Mouse (Mus musculus) neural tube, embryonic 11.5 days (tissue): ENCODE results near the gene Cdk8. TPM values are rescaled to one million over a fixed set of nuclear protein-coding genes. Genes with fewer than 3 reads are reported as not detected.

ENCODE experiments used
- ATAC-seq: fragments of 200-750 bp; cut with Nextera tagmentation; 2 replicates; pipeline ENCODE4 v1.8.0; 2017; ENCODE audit warnings: moderate number of reproducible peaks, mild to moderate bottlenecking, moderate TSS enrichment, moderate library complexity; ENCODE audit not compliant: insufficient read depth, low FRiP score, low TSS enrichment
- DNase-seq: peaks from one replicate; pipeline ENCODE4 v3.0.0-alpha.2; 2015; ENCODE audit warnings: low spot score
- H3K27ac ChIP-seq: fragments of 300-500 bp; sonication (generic); 2 replicates; pipeline ENCODE4 v1.5.1; 2014; ENCODE audit warnings: low read depth, mild to moderate bottlenecking, low read length
- H3K27me3 ChIP-seq: fragments of 300-500 bp; sonication (generic); 2 replicates; pipeline ENCODE4 v1.6.1; 2014; ENCODE audit warnings: mild to moderate bottlenecking, low read length, mixed read lengths; ENCODE audit not compliant: control insufficient read depth, insufficient read depth
- H3K36me3 ChIP-seq: fragments of 300-500 bp; sonication (generic); 2 replicates; pipeline ENCODE4 v1.6.1; 2014; ENCODE audit warnings: mild to moderate bottlenecking, low read length, moderate library complexity, mixed read lengths; ENCODE audit not compliant: control insufficient read depth, insufficient read depth
- H3K4me1 ChIP-seq: fragments of 300-500 bp; sonication (generic); 2 replicates; pipeline ENCODE4 v1.6.1; 2014; ENCODE audit warnings: low read length, mixed read lengths; ENCODE audit not compliant: control insufficient read depth, insufficient read depth
- H3K4me2 ChIP-seq: fragments of 300-500 bp; sonication (generic); 2 replicates; pipeline ENCODE4 v1.6.1; 2014; ENCODE audit warnings: low read depth, mild to moderate bottlenecking, moderate library complexity
- H3K4me3 ChIP-seq: fragments of 300-500 bp; sonication (generic); 2 replicates; pipeline ENCODE4 v1.5.1; 2014; ENCODE audit warnings: low read depth, low read length
- H3K9ac ChIP-seq: fragments of 300-500 bp; sonication (generic); 2 replicates; pipeline ENCODE4 v1.6.1; 2014; ENCODE audit warnings: mild to moderate bottlenecking, low read length
- H3K9me3 ChIP-seq: fragments of 300-500 bp; sonication (generic); 2 replicates; pipeline ENCODE4 v1.6.1; 2016; ENCODE audit warnings: low read length; ENCODE audit not compliant: control insufficient read depth
- WGBS: fragments of 180-500 bp; shearing (Covaris S2); extraction: QIAGEN DNeasy Blood & Tissue Kit; methylation state at CpG from one replicate; pipeline ENCODE4 v1.1.7; 2014; 5-methylcytosine and 5-hydroxymethylcytosine counted together
- polyA plus RNA-seq: library from polyadenylated mRNA; unstranded; fragments of >200 nt; fragmentation: Nextera tagmentation; extraction: Ambion mirVana; gene quantifications from 2 replicates; pipeline ENCODE4 v1.2.1, GENCODE M21; 2014

Gene Cdk8
- polyA plus RNA-seq, 1 experiment from 2014 or later, result 36.0 TPM

DNA sequence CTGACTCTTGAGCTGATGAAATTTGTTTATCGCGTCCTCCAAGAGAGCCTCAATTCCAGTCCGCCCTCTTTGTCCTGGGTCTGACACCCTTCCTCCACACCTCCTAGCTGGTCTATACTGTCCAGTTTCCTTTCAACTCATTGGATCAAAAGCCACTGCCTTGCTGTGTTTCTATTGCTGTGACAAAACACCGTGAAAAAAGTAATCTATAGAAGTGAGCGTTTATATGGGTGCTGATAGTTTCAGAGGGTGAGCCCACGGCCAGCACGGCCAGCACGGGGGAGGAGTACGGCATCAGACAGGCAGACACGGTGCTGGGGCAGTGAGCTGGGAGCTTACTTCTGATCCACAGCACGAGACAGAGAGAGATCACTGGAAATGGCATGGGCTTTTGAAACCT, 100.1 kb downstream of the Cdk8 start:
- no peak overlapping the region for H3K9ac ChIP-seq
- no peaks in the 10 kb centered on the region for H3K9me3 ChIP-seq
- 64% methylated on average over 11 of the region's 11 CpGs for WGBS
- no peak for DNase-seq
- H3K27ac ChIP-seq, result no peak overlapping the region
- H3K4me3 ChIP-seq, result no peak overlapping the region
- no peak overlapping the region for H3K4me2 ChIP-seq
- H3K4me1 ChIP-seq, result no peaks in the 10 kb centered on the region
- no peak for ATAC-seq
- H3K36me3 ChIP-seq, result no peaks in the 10 kb centered on the region
- H3K27me3 ChIP-seq, result no peaks in the 10 kb centered on the region

DNA sequence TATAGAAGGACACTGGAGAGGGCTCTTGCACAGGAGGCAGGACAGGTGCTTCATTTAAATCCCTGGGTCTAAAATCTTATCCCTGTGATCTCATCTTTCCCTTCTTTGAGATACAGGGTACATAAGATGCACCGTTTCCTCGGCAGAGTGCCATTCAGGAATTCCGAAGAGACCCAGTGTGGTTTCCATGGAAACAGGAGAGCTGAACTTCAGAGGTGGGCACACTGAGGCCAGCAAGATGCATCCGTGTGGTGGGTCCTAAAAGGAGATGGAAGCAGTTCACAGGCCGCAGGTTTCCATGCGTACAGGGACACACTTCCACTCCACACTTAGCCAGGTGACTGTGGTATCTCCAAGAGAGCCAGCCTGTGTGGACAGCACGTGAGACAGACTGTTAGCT, 101.5 kb downstream of the Cdk8 start:
- no peaks in the 10 kb centered on the region for H3K27me3 ChIP-seq
- H3K4me1 ChIP-seq, result no peaks in the 10 kb centered on the region
- WGBS, result 66% methylated on average over 7 of the region's 7 CpGs
- no peaks in the 10 kb centered on the region for H3K36me3 ChIP-seq
- H3K9me3 ChIP-seq, result no peaks in the 10 kb centered on the region
- no peak overlapping the region for H3K4me2 ChIP-seq
- H3K4me3 ChIP-seq, result no peak overlapping the region
- H3K27ac ChIP-seq, result no peak overlapping the region
- H3K9ac ChIP-seq, result no peak overlapping the region
- no peak for ATAC-seq
- no peak for DNase-seq

DNA sequence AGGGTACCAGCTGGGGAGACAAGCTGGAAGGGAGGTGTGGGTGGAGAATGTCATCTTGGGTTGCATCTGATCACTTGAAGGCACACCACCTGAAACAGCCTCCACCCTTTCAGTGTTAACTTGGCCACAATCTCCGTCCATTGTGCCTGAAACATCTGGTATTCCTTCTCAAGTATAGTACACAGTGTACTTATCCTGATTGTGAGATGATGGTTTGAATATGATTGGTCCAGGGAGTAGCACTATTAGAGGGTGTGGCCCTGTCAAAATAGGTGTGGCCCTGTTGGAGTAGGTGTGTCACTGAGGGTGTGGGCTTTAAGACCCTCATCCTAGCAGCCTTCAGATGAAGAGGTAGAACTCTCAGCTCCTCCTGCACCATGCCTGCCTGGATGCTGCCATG, 103.4 kb downstream of the Cdk8 start:
- no peaks in the 10 kb centered on the region for H3K36me3 ChIP-seq
- H3K4me3 ChIP-seq, result no peak overlapping the region
- H3K9me3 ChIP-seq, result no peaks in the 10 kb centered on the region
- DNase-seq (no peak), ATAC-seq (no peak)
- WGBS, result 81% methylated on average over 1 of the region's 1 CpGs
- no peaks in the 10 kb centered on the region for H3K27me3 ChIP-seq
- no peak overlapping the region for H3K9ac ChIP-seq
- no peak overlapping the region for H3K27ac ChIP-seq
- no peak overlapping the region for H3K4me2 ChIP-seq
- no peaks in the 10 kb centered on the region for H3K4me1 ChIP-seq

DNA sequence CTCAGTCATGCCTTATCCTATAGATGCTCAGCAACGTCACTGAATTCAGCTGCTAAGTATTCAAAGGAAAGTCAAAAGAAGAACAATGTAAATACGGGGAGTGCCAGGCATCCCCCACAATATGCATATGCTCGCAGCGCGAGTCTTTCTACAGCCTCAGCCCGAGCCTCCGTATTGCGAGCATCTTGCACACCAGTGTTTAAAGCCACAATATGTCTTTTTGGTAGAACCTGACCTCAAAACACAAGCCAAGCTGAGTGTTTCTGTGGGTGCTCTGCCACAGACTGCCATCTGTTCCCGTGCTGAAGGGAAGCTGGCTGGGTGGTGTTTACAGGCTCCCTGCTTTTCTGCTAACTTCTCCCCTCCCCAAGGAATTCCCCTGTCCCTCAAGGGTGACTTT, 107.0 kb downstream of the Cdk8 start:
- no peak overlapping the region for H3K4me2 ChIP-seq
- no peaks in the 10 kb centered on the region for H3K27me3 ChIP-seq
- no peak for DNase-seq
- H3K4me1 ChIP-seq, result no peaks in the 10 kb centered on the region
- no peak overlapping the region for H3K27ac ChIP-seq
- H3K9ac ChIP-seq, result no peak overlapping the region
- no peaks in the 10 kb centered on the region for H3K9me3 ChIP-seq
- no peak overlapping the region for H3K4me3 ChIP-seq
- 58% methylated on average over 9 of the region's 9 CpGs for WGBS
- no peak for ATAC-seq
- no peaks in the 10 kb centered on the region for H3K36me3 ChIP-seq

DNA sequence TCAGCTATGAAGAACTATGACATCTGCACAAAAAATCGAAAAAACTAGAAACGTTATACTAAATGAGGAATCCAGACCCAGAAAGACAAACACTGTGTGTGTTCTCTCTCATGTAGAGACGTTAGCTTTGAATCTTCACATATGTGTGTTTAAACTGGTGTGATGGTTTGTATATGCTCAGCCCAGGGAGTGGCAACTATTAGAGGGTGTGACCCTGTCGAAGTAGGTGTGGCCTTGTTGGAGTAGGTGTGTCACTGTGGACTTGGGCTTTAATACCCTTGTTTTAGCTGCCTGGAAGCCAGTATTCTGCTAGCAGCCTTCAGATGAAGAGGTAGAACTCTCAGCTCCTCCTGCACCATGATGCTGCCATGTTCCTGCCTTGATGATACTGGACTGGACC, 109.0 kb downstream of the Cdk8 start:
- DNase-seq (no peak), ATAC-seq (no peak)
- WGBS, result 87% methylated on average over 4 of the region's 4 CpGs
- Histone ChIP-seq H3K27ac (no peak overlapping the region), H3K9ac (no peak overlapping the region), H3K4me2 (no peak overlapping the region), H3K4me1 (no peaks in the 10 kb centered on the region), H3K27me3 (no peaks in the 10 kb centered on the region), H3K9me3 (no peaks in the 10 kb centered on the region), H3K4me3 (no peak overlapping the region), H3K36me3 (no peaks in the 10 kb centered on the region)

DNA sequence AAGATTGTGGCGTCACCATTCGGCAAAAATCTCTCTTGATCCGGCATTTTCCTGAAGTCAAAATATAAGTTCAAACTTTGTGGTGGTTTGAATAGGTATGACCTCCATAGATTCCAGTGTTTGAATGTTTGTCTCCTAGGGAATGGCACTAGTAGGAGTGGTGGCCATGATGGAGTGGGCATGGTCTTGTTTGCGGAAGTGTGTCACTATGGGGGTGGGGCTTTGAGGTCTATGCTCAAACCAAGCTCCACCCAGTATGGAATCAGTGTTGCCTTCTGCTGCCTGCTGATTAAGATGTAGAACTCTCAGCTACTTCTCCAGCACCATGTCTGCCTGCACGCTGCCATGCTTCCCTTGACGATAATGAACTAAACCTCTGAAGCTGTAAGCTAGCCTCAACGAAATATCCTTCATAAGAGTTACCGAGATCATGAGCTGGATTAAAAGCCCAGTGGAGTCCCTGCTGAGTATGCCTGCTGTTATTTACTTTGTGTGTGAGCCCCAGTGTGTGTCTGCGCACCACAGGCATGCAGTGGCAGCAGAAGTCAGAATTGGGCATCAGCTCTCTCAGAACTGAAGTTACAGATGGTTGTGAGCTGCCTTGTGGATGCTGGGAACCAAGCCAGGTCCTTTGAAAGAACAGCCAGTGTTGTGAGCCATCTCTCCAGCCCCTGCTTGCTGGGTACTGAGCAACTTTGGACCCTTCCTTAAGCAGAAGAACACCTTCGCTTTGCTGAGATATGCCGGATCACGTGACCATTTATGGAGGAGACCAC, 114.1 kb downstream of the Cdk8 start:
- no peak for DNase-seq
- no peak for ATAC-seq
- WGBS, result 93% methylated on average over 12 of the region's 12 CpGs

DNA sequence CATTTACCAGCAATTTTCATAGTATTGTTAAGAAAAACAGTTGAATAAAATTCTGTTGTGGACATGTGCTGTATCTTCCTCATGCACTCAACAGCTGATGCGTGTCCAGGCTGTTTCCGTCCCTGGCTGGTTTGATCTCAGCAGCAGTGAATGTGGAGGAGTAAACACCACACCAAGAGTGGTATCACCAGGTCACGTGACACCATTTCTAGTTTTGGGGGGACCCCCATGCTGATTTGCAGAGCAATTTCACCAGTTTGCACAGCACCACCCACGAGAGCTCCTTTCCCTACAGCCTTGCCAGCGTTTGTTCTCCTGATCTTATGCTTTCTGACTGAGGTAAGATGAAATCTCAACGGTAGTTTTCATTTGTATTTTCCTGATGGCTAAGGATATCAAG, 116.1 kb downstream of the Cdk8 start:
- Histone ChIP-seq H3K4me1 (no peaks in the 10 kb centered on the region), H3K36me3 (no peaks in the 10 kb centered on the region), H3K9me3 (no peaks in the 10 kb centered on the region), H3K4me3 (no peak overlapping the region), H3K27me3 (no peaks in the 10 kb centered on the region), H3K4me2 (no peak overlapping the region), H3K27ac (no peak overlapping the region), H3K9ac (no peak overlapping the region)
- ATAC-seq, result no peak
- WGBS, result 87% methylated on average over 6 of the region's 6 CpGs
- no peak for DNase-seq

More for the DNA sequence above, 114.1 kb downstream of the Cdk8 start:
- no peak overlapping the region for H3K27ac ChIP-seq
- H3K9me3 ChIP-seq, result no peaks in the 10 kb centered on the region
- no peaks in the 10 kb centered on the region for H3K36me3 ChIP-seq
- no peak overlapping the region for H3K9ac ChIP-seq
- H3K4me2 ChIP-seq, result no peak overlapping the region
- H3K27me3 ChIP-seq, result no peaks in the 10 kb centered on the region
- H3K4me3 ChIP-seq, result no peak overlapping the region
- H3K4me1 ChIP-seq, result no peaks in the 10 kb centered on the region

DNA sequence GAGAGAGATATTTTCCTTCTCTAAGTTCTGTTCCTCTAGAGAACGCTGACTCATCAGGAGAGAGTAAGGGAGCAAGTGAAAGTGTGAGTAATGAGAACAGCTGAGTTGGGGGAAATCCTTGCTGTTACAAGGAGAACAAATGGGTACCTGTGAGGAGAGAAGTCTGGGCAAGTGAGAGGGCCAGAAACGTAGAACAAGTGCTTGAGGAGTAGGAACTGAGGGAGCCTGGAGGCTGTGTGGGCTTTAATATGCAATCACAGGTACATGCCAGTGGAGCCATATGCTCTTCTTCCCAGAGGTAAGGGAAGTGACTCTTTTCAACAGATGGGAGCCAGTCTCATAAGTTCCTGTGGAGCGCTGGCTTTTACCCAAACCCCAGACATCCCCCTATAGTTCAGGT, 118.2 kb downstream of the Cdk8 start:
- Histone ChIP-seq H3K9ac (no peak overlapping the region), H3K36me3 (no peaks in the 10 kb centered on the region), H3K27ac (no peak overlapping the region), H3K4me1 (no peaks in the 10 kb centered on the region), H3K4me2 (no peak overlapping the region), H3K4me3 (no peak overlapping the region), H3K27me3 (no peaks in the 10 kb centered on the region), H3K9me3 (no peaks in the 10 kb centered on the region)
- 78% methylated on average over 3 of the region's 3 CpGs for WGBS
- DNase-seq (no peak), ATAC-seq (no peak)

DNA sequence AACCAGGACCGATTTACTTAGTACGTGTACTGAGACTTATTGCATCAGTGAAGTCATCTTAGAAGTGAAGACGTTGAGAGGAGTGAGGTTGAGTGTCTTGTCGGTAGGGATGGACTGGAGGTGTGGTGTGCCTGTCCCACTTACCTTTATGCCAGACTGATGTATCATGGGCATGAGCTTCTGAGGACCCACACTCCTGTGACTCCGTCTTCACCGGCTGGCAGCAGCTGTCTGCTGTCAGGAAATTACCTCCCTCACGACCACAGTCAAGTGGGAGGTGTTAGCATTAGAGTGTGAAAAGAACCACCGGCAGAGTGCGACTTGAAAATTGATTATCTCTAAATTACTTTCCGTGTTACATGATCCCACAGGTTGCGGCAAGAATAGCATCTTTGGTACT, 119.8 kb downstream of the Cdk8 start:
- 74% methylated on average over 11 of the region's 11 CpGs for WGBS
- ATAC-seq, result no peak
- no peak for DNase-seq

More for the DNA sequence above, 119.8 kb downstream of the Cdk8 start:
- no peak overlapping the region for H3K9ac ChIP-seq
- no peak overlapping the region for H3K4me2 ChIP-seq
- H3K27ac ChIP-seq, result no peak overlapping the region
- no peaks in the 10 kb centered on the region for H3K36me3 ChIP-seq
- no peaks in the 10 kb centered on the region for H3K9me3 ChIP-seq
- H3K4me1 ChIP-seq, result no peaks in the 10 kb centered on the region
- no peak overlapping the region for H3K4me3 ChIP-seq
- no peaks in the 10 kb centered on the region for H3K27me3 ChIP-seq
